Mouse (Mus musculus): ENCODE results near the gene Cfap65. TPM values are rescaled to one million over a fixed set of nuclear protein-coding genes. Genes with fewer than 3 reads are reported as not detected.

The Cfap65 gene
- polyA plus RNA-seq, 1 experiment: 1.6 TPM

DNA sequence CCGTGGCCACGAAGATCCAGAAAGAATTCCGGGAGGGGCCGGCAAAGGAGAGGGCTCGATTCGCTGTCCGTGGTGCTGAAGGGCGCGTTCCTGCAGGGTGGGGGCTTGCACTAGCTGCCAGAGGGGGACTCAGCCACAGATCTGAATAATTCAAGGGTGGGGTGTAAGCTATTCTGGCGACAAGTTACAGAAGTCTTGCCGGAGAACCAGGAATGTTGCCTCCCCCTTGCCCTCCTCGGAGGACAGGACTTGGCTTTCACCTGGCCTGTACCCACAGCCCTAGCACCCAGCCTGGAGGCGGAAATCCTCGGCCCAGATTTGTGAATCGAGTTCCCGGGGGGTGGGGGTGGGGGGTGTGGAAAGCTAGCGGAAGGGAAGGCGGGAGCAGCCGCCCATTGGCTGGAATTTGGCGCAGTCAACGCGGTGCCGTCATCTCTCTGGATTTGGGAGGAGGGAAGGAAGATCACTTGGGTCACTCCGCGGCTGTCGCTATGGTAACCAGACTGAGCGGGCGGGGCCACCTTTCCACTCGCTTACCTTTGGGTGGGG lies 77.2 kb downstream of the Cfap65 start:
- DNase-seq: peak; percentile 43
- H3K4me1 ChIP-seq (ENCODE audit: control insufficient read depth, insufficient read depth, low read length): peaks cover 4% of the 10 kb centered on the region; the same call in 1 of the 2 replicates
- H3K36me3 ChIP-seq (ENCODE audit: control insufficient read depth, insufficient read depth, low read length): no peaks in the 10 kb centered on the region
- H3K4me3 ChIP-seq (ENCODE audit: insufficient read depth, low read depth, low read length): no peak overlapping the region
- H3K27ac ChIP-seq (ENCODE audit: insufficient read depth, low read depth, low read length): no peak overlapping the region
- TF ChIP-seq POLR2A (IDR thresholded peaks at IDR 0.05; ENCODE audit: low read depth, low read length) (no peak), CTCF (conservative IDR thresholded peaks at IDR 0.05; ENCODE audit: insufficient read depth, insufficient read length, low read depth, low read length) (no peak)
- H3K27me3 ChIP-seq (replicated peaks; ENCODE audit: control insufficient read depth, insufficient read depth, low read length): peaks cover 16% of the 10 kb centered on the region
- WGBS: 1% methylated on average over 29 of the region's 29 CpGs

DNA sequence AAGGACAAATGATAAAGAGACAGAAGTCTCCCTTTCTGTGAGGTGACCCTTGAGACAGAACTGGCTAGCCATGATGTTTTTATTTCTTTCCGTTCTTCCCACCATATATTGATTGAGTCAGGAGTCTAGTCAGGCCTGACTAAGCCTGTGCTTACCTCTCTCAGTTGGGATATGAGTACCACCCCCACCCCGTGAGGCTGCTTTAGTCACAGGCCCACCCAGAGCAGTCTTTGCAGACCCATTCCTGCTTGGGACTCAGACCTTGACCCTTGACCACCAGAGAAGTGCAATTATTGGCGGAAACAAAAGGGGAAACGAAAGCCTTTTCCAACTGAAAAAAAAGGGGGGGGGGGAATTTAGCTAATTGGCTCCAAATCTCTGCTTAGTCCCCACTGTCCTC lies 77.7 kb downstream of the Cfap65 start:
- no peak for TF ChIP-seq POLR2A (IDR thresholded peaks at IDR 0.05; ENCODE audit: low read depth, low read length)
- no peak for TF ChIP-seq CTCF (conservative IDR thresholded peaks at IDR 0.05; ENCODE audit: insufficient read depth, insufficient read length, low read depth, low read length)
- WGBS: 10% methylated on average over 4 of the region's 4 CpGs
- DNase-seq: no peak
- H3K27ac ChIP-seq (ENCODE audit: insufficient read depth, low read depth, low read length): no peak overlapping the region
- no peak overlapping the region for H3K4me3 ChIP-seq (ENCODE audit: insufficient read depth, low read depth, low read length)
- no peaks in the 10 kb centered on the region for H3K36me3 ChIP-seq (ENCODE audit: control insufficient read depth, insufficient read depth, low read length)
- H3K27me3 ChIP-seq (replicated peaks; ENCODE audit: control insufficient read depth, insufficient read depth, low read length): peaks cover 16% of the 10 kb centered on the region
- peaks cover 4% of the 10 kb centered on the region; the same call in 1 of the 2 replicates for H3K4me1 ChIP-seq (ENCODE audit: control insufficient read depth, insufficient read depth, low read length)

DNA sequence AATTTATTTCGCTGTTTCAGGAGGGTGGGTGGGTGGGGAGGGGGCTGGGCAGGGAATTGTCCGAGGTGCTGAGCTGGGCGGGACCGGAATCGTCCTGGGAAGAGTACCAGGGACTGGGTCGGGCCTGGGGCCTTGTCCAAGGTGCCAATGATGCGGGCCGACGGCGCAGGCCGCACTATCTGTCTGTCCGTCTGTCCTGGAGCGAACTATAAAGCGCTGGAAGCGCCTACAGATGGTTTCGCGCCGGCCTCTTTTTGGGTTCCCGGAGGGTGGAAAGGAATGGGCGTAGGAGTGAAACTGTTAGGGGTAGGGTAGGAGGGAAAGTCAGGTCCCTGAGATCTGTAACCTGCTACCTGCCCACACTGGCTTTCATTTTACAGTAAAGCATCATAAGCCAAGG lies 78.2 kb downstream of the Cfap65 start:
- H3K27me3 ChIP-seq (replicated peaks; ENCODE audit: control insufficient read depth, insufficient read depth, low read length): peaks cover 17% of the 10 kb centered on the region
- H3K4me3 ChIP-seq (ENCODE audit: insufficient read depth, low read depth, low read length): no peak overlapping the region

DNA sequence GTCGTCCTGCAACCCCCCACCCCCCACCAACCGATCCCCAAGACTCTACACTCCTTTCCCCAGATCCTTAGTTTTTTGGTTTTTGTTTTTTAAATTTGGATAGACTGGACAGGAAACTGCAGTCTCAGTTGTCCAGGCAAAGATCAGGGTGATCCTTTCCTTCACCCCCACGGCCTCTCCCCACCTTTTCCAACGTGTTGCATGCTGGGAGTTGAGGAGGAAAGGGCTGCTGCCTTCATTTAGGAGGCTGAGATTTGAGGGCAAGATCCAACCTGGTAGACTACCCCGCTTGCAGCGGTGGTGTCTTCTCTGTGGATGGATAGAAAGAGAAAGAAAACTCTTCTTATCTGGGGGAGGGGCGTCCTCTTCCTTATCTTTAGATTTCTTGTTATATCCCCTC lies 78.6 kb downstream of the Cfap65 start:
- H3K36me3 ChIP-seq (ENCODE audit: control insufficient read depth, insufficient read depth, low read length): no peaks in the 10 kb centered on the region
- H3K4me3 ChIP-seq (ENCODE audit: insufficient read depth, low read depth, low read length): no peak overlapping the region
- 4% methylated on average over 7 of the region's 7 CpGs for WGBS
- no peak for DNase-seq
- peaks cover 17% of the 10 kb centered on the region for H3K27me3 ChIP-seq (replicated peaks; ENCODE audit: control insufficient read depth, insufficient read depth, low read length)
- peaks cover 4% of the 10 kb centered on the region; the same call in 1 of the 2 replicates for H3K4me1 ChIP-seq (ENCODE audit: control insufficient read depth, insufficient read depth, low read length)
- H3K27ac ChIP-seq (ENCODE audit: insufficient read depth, low read depth, low read length): no peak overlapping the region
- TF ChIP-seq CTCF (conservative IDR thresholded peaks at IDR 0.05; ENCODE audit: insufficient read depth, insufficient read length, low read depth, low read length) (no peak), POLR2A (IDR thresholded peaks at IDR 0.05; ENCODE audit: low read depth, low read length) (no peak)

More for the DNA sequence above, 78.2 kb downstream of the Cfap65 start:
- Histone ChIP-seq H3K27ac (ENCODE audit: insufficient read depth, low read depth, low read length) (no peak overlapping the region), H3K36me3 (ENCODE audit: control insufficient read depth, insufficient read depth, low read length) (no peaks in the 10 kb centered on the region), H3K4me1 (ENCODE audit: control insufficient read depth, insufficient read depth, low read length) (peaks cover 4% of the 10 kb centered on the region; the same call in 1 of the 2 replicates)
- 5% methylated on average over 20 of the region's 20 CpGs for WGBS
- DNase-seq: no peak
- TF ChIP-seq POLR2A (IDR thresholded peaks at IDR 0.05; ENCODE audit: low read depth, low read length) (no peak), CTCF (conservative IDR thresholded peaks at IDR 0.05; ENCODE audit: insufficient read depth, insufficient read length, low read depth, low read length) (no peak)

DNA sequence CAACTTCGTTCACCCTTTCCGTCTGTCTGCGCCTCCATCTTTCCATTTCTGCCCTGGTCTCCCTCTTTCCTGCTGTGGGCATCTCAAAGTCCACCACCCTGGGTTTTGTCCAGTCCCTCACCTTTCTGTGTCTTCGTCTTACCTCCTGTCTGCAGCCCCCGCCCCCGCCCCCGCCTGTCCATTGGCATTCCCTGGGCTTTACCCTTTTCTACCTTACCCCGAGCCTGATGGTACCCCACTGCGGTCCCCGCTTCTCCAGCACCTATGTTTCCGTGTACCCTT lies 79.0 kb downstream of the Cfap65 start:
- 6% methylated on average over 11 of the region's 11 CpGs for WGBS
- DNase-seq: no peak
- H3K36me3 ChIP-seq (ENCODE audit: control insufficient read depth, insufficient read depth, low read length): no peaks in the 10 kb centered on the region
- H3K4me3 ChIP-seq (ENCODE audit: insufficient read depth, low read depth, low read length): no peak overlapping the region
- TF ChIP-seq POLR2A (IDR thresholded peaks at IDR 0.05; ENCODE audit: low read depth, low read length) (no peak), CTCF (conservative IDR thresholded peaks at IDR 0.05; ENCODE audit: insufficient read depth, insufficient read length, low read depth, low read length) (no peak)
- H3K4me1 ChIP-seq (ENCODE audit: control insufficient read depth, insufficient read depth, low read length): peaks cover 4% of the 10 kb centered on the region; the same call in 1 of the 2 replicates
- peaks cover 17% of the 10 kb centered on the region for H3K27me3 ChIP-seq (replicated peaks; ENCODE audit: control insufficient read depth, insufficient read depth, low read length)
- H3K27ac ChIP-seq (ENCODE audit: insufficient read depth, low read depth, low read length): no peak overlapping the region

DNA sequence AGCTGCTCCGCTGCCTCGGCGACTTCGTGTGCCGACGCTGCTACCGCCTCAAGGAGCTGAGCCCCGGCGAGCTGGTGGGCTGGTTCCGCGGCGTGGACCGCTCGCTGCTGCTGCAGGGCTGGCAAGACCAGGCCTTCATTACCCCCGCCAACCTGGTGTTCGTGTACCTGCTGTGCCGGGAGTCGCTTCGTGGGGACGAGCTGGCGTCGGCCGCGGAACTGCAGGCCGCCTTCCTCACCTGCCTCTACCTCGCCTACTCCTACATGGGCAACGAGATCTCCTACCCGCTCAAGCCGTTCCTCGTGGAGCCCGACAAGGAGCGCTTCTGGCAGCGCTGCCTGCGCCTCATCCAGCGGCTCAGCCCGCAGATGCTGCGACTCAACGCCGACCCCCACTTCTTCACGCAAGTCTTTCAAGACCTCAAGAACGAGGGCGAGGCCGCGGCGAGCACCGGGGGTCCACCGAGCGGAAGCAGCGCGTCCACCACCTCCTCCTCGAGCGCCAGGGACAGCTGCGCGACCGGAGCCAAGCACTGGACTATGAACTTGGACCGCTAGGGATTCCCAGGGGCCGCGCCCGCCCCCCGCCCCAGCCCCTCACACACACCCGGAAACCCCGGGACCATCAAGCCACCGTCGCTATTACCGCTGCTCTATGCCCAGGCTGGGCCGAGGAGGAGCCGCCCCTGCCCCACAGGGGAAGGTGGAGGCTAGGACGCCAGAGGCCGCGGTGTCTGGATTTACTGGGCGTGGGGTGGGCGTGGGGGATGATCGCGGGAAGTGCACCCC lies 79.6 kb downstream of the Cfap65 start:
- Histone ChIP-seq H3K4me3 (ENCODE audit: insufficient read depth, low read depth, low read length) (0 out of 2 replicates have a peak overlapping the region, but pooled peaks have one; percentile 8), H3K4me1 (ENCODE audit: control insufficient read depth, insufficient read depth, low read length) (peaks cover 4% of the 10 kb centered on the region; the same call in 1 of the 2 replicates), H3K36me3 (ENCODE audit: control insufficient read depth, insufficient read depth, low read length) (no peaks in the 10 kb centered on the region), H3K27me3 (replicated peaks; ENCODE audit: control insufficient read depth, insufficient read depth, low read length) (peaks cover 17% of the 10 kb centered on the region), H3K27ac (ENCODE audit: insufficient read depth, low read depth, low read length) (no peak overlapping the region)
- WGBS: 2% methylated on average over 70 of the region's 74 CpGs
- DNase-seq: no peak
- TF ChIP-seq CTCF (conservative IDR thresholded peaks at IDR 0.05; ENCODE audit: insufficient read depth, insufficient read length, low read depth, low read length) (no peak), POLR2A (IDR thresholded peaks at IDR 0.05; ENCODE audit: low read depth, low read length) (no peak)

DNA sequence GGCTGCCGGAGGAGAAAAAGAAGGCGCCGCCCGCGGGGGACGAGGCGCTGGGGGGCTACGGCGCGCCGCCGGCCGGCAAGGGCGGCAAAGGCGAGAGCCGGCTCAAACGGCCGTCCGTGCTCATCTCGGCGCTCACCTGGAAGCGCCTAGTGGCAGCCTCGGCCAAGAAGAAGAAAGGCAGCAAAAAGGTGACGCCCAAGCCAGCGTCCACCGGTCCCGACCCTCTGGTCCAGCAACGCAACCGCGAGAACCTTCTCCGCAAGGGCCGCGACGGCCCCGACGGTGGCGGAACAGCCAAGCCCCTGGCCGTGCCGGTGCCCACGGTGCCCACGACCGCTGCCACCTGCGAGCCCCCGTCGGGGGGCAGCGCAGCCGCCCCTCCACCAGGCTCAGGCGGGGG lies 80.2 kb downstream of the Cfap65 start:
- DNase-seq: no peak
- no peaks in the 10 kb centered on the region for H3K36me3 ChIP-seq (ENCODE audit: control insufficient read depth, insufficient read depth, low read length)
- TF ChIP-seq CTCF (conservative IDR thresholded peaks at IDR 0.05; ENCODE audit: insufficient read depth, insufficient read length, low read depth, low read length) (no peak), POLR2A (IDR thresholded peaks at IDR 0.05; ENCODE audit: low read depth, low read length) (no peak)
- peak overlapping the region; percentile 41 for H3K4me3 ChIP-seq (ENCODE audit: insufficient read depth, low read depth, low read length)
- H3K27me3 ChIP-seq (replicated peaks; ENCODE audit: control insufficient read depth, insufficient read depth, low read length): peaks cover 17% of the 10 kb centered on the region
- WGBS: 1% methylated on average over 45 of the region's 48 CpGs
- H3K27ac ChIP-seq (ENCODE audit: insufficient read depth, low read depth, low read length): no peak overlapping the region
- H3K4me1 ChIP-seq (ENCODE audit: control insufficient read depth, insufficient read depth, low read length): peaks cover 4% of the 10 kb centered on the region; the same call in 1 of the 2 replicates
